Mouse (Mus musculus) kidney, postnatal 14 days (tissue): ENCODE data around the gene Tceal7.
A peak's percentile ranks its signal among the peaks of the same experiment; 100 is the strongest.
"Not testable (repeated sequence)": the region's sequence is repeated elsewhere in the genome, so short reads cannot be mapped to it uniquely, and the experiment has no call there.

Experiments used
- DNase-seq: peaks from one replicate; pipeline ENCODE4 v3.0.0; 2022; ENCODE audit warnings: mixed read lengths

The Tceal7 gene

GRCm38 (mm10) chrX:136249671-136250070, 35.1 kb downstream of the Tceal7 start:
- DNase-seq: no peak

- no peak for DNase-seq
Measured at GRCm38 (mm10) chrX:136252023-136252729, 37.6 kb downstream of the Tceal7 start.

GRCm38 (mm10) chrX:136267720-136268119, 53.1 kb downstream of the Tceal7 start:
- DNase-seq: no peak

GRCm38 (mm10) chrX:136268173-136268572, 53.6 kb downstream of the Tceal7 start:
- no peak for DNase-seq

GRCm38 (mm10) chrX:136269743-136270392, 55.3 kb downstream of the Tceal7 start, which contains the start of gene Bex3:
Gene Bex3, plus strand, starts transcription at chrX:136270253.
- peak; percentile 64 for DNase-seq

GRCm38 (mm10) chrX:136270393-136271111, 56.0 kb downstream of the Tceal7 start:
- DNase-seq: not testable (repeated sequence)

GRCm38 (mm10) chrX:136274542-136274941, 60.0 kb downstream of the Tceal7 start:
- no peak for DNase-seq

- DNase-seq: no peak
Measured at GRCm38 (mm10) chrX:136275386-136275785, 60.8 kb downstream of the Tceal7 start.
